Mouse (Mus musculus) spleen, adult 2 months (tissue): ENCODE data around the gene Nlrp10. TPM values are rescaled to one million over a fixed set of nuclear protein-coding genes. Genes with fewer than 3 reads are reported as not detected.

Source experiments
- DNase-seq, 2 experiments: peaks; one replicate each; pipeline versions ENCODE4 v3.0.0 to v3.0.0-alpha.2; 2012 to 2021; ENCODE audit warnings: low spot score in 2 of 2, low read depth in 1 of 2
- H3K27ac ChIP-seq: fragments of 200-500 bp; 2 replicates; pipeline ENCODE4 v1.5.1; 2012; ENCODE audit warnings: low read length, inconsistent platforms; ENCODE audit not compliant: insufficient read depth
- H3K27me3 ChIP-seq: fragments of 200-500 bp; 2 replicates; pipeline ENCODE4 v1.6.1; 2012; ENCODE audit warnings: mild to moderate bottlenecking, moderate library complexity, low read length, inconsistent platforms; ENCODE audit not compliant: control insufficient read depth, insufficient read depth
- H3K36me3 ChIP-seq: fragments of 200-500 bp; 2 replicates; pipeline ENCODE4 v1.6.1; 2012; ENCODE audit warnings: mild to moderate bottlenecking, low read length, inconsistent platforms; ENCODE audit not compliant: control insufficient read depth, insufficient read depth
- H3K4me1 ChIP-seq: fragments of 200-500 bp; 2 replicates; pipeline ENCODE4 v1.6.1; 2011; ENCODE audit warnings: inconsistent platforms; ENCODE audit not compliant: control insufficient read depth, insufficient read depth, insufficient read length
- H3K4me3 ChIP-seq: fragments of 200-500 bp; 2 replicates; pipeline ENCODE4 v1.5.1; 2011; ENCODE audit warnings: mild to moderate bottlenecking, inconsistent platforms; ENCODE audit not compliant: insufficient read depth, insufficient read length; ENCODE audit errors: extremely low read depth
- CTCF ChIP-seq: fragments of 200-500 bp; IDR thresholded peaks from 2 replicates; pipeline ENCODE4 v1.5.1; 2011; ENCODE audit warnings: mild to moderate bottlenecking, inconsistent platforms; ENCODE audit not compliant: insufficient read depth, insufficient read length, insufficient replicate concordance; ENCODE audit errors: extremely low read depth
- POLR2A ChIP-seq: fragments of 200-500 bp; IDR thresholded peaks from 2 replicates; pipeline ENCODE4 v1.6.1; 2011; ENCODE audit warnings: low read depth, low read length, inconsistent platforms
- WGBS: fragments of 180-500 bp; shearing (Covaris S2); methylation state at CpG from one replicate; pipeline ENCODE4 v1.1.7; 2018; 5-methylcytosine and 5-hydroxymethylcytosine counted together
- polyA plus RNA-seq: library from polyadenylated mRNA; depleted of rRNA; stranded (reverse); fragments of >200 nt; gene quantifications from 2 replicates; pipeline ENCODE4 v1.2.3, GENCODE M21; 2012

Nlrp10 gene
- polyA plus RNA-seq, 1 experiment = 0.43 TPM

GRCm38 (mm10) chr7:108952801-108953200 is 22.8 kb upstream of the Nlrp10 start:
- Histone ChIP-seq H3K27ac (no peak overlapping the region), H3K27me3 (peaks cover 13% of the 10 kb centered on the region; the same call in 1 of the 2 replicates), H3K4me3 (no peak overlapping the region), H3K4me1 (peaks cover 5% of the 10 kb centered on the region), H3K36me3 (no peaks in the 10 kb centered on the region)
- DNase-seq = no peak
- 31% methylated on average over 6 of the region's 6 CpGs for WGBS
- TF ChIP-seq POLR2A (no peak), CTCF (no peak)

GRCm38 (mm10) chr7:108950762-108951331 is 20.9 kb upstream of the Nlrp10 start:
- Histone ChIP-seq H3K27me3 (peaks cover 13% of the 10 kb centered on the region; the same call in 1 of the 2 replicates), H3K4me1 (peaks cover 5% of the 10 kb centered on the region), H3K27ac (no peak overlapping the region), H3K4me3 (peak overlapping the region; percentile 52), H3K36me3 (no peaks in the 10 kb centered on the region; the same call in 1 of the 2 replicates)
- WGBS = 3% methylated on average over 52 of the region's 52 CpGs
- TF ChIP-seq POLR2A (no peak), CTCF (no peak)
- DNase-seq = no peak

DNA sequence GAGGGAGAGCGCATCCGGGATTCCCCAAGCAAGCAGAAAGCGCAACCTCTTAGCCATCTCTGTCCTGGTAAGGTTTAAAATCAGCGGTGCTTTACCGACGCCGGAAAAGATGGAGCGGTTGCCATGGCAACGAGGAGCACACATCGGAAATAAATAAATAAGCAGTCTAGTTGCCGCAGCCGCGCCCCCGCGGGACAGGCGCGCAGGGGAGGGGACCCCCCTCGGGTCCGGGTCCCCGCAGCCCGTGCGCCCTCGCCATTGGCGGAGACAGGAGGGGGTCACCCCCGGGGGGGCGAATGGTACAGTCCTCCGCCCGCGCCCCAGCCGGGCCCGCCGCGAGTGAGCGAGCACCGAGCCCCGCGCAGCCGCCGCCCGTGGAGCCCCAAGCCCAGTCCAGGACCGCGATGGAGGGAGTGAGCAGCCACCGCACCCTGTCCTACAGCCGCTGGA is 20.4 kb upstream of the Nlrp10 start, which contains the start of gene Tub:
TSS of gene Tub (plus strand) at position 27 of the 450 bp plus-strand sequence.
- peak; percentile 31 to 58 for DNase-seq
- Histone ChIP-seq H3K4me3 (peak within 1 kb of the TSS; percentile 52), H3K4me1 (peaks cover 5% of the 10 kb centered on the region), H3K36me3 (peaks cover 1% of the 10 kb centered on the region), H3K27me3 (peaks cover 13% of the 10 kb centered on the region; the same call in 1 of the 2 replicates), H3K27ac (no peak within 1 kb of the TSS)
- TF ChIP-seq POLR2A (no peak), CTCF (no peak)
- whole genome bisulfite sequencing = 2% methylated on average over 44 of the region's 44 CpGs

GRCm38 (mm10) chr7:108949301-108949700 is 19.3 kb upstream of the Nlrp10 start:
- no peak for DNase-seq
- 64% methylated on average over 2 of the region's 2 CpGs for WGBS
- TF ChIP-seq POLR2A = no peak
- no peak for TF ChIP-seq CTCF
- H3K36me3 ChIP-seq = peaks cover 1% of the 10 kb centered on the region
- no peak overlapping the region for H3K27ac ChIP-seq
- H3K4me1 ChIP-seq = peaks cover 5% of the 10 kb centered on the region
- H3K27me3 ChIP-seq = peaks cover 13% of the 10 kb centered on the region; the same call in 1 of the 2 replicates
- H3K4me3 ChIP-seq = no peak overlapping the region

DNA sequence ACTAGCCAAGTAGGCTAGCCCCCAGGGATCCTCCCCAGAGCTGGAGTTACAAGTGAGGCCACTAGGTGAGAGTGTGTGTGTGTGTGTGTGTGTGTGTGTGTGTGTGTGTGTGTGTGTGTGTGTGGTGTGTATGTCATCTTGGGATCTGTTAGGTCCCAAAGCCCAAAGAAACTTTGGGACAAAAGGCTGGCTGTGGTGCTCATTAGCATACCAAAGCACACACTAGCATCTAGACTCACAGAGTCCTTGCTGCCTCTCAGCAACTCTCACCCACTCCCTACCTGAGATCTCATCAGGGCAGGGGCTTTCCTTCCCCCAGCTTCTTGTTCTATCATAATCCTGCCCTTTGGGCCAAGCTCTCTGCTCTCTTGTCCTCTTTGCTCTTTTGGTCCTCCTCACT is 18.6 kb upstream of the Nlrp10 start:
- peaks cover 13% of the 10 kb centered on the region; the same call in 1 of the 2 replicates for H3K27me3 ChIP-seq
- no peak for TF ChIP-seq POLR2A
- no peak for TF ChIP-seq CTCF

GRCm38 (mm10) chr7:108944002-108944401 is 14.0 kb upstream of the Nlrp10 start:
- no peak overlapping the region for H3K4me3 ChIP-seq
- peaks cover 25% of the 10 kb centered on the region for H3K36me3 ChIP-seq
- WGBS = 5% methylated on average over 2 of the region's 2 CpGs
- TF ChIP-seq POLR2A (no peak), CTCF (peak; percentile 38; the same call in 1 of the 2 replicates)
- no peak overlapping the region for H3K27ac ChIP-seq
- no peaks in the 10 kb centered on the region for H3K4me1 ChIP-seq
- DNase-seq = no peak
- no peaks in the 10 kb centered on the region for H3K27me3 ChIP-seq

More for the DNA sequence above, 18.6 kb upstream of the Nlrp10 start:
- H3K4me3 ChIP-seq = no peak overlapping the region
- H3K4me1 ChIP-seq = peaks cover 5% of the 10 kb centered on the region
- no peak overlapping the region for H3K27ac ChIP-seq
- no peak for DNase-seq
- H3K36me3 ChIP-seq = peaks cover 1% of the 10 kb centered on the region

DNA sequence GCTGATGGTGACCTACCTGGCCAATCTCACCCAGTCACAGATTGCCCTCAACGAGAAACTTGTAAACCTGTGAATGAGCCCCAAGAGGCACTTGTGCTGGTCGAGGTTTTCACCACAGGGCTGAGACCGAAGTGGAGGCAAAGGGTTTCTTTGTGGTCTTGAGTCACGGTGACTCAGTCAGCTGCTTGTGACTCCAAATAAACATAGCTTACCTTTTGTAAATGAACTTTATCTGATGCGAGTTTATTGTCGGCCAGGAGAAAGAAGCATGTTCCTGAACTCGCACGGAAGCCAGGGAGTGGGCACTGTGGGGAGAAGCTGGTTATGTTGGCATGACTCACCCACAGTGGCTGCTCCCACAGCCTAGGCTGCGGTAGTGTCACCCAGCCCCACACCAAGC is 11.5 kb upstream of the Nlrp10 start:
- no peak for DNase-seq
- Histone ChIP-seq H3K27me3 (no peaks in the 10 kb centered on the region), H3K4me3 (no peak overlapping the region), H3K27ac (no peak overlapping the region), H3K36me3 (peaks cover 40% of the 10 kb centered on the region), H3K4me1 (no peaks in the 10 kb centered on the region)
- 90% methylated on average over 9 of the region's 9 CpGs for WGBS
- TF ChIP-seq CTCF = no peak
- no peak for TF ChIP-seq POLR2A
